Mouse (Mus musculus) limb, embryonic 13.5 days (tissue): Measurements from ENCODE around the gene Scamp2. TPM values are rescaled to one million over a fixed set of nuclear protein-coding genes. Genes with fewer than 3 reads are reported as not detected.

Experiments
- ATAC-seq: fragments of 200-750 bp; cut with Nextera tagmentation; 2 replicates; pipeline ENCODE4 v1.8.0; 2017; ENCODE audit warnings: low read depth, moderate number of reproducible peaks, moderate TSS enrichment; ENCODE audit not compliant: low FRiP score
- H3K27ac ChIP-seq: fragments of 300-500 bp; sonication (generic); 2 replicates; pipeline ENCODE4 v1.5.1; 2015; ENCODE audit warnings: inconsistent platforms, mild to moderate bottlenecking, moderate library complexity
- H3K27me3 ChIP-seq: fragments of 300-500 bp; sonication (generic); 2 replicates; pipeline ENCODE4 v1.6.1; 2015; ENCODE audit warnings: mild to moderate bottlenecking, inconsistent platforms
- H3K36me3 ChIP-seq: fragments of 300-500 bp; sonication (generic); 2 replicates; pipeline ENCODE4 v1.6.1; 2015; ENCODE audit warnings: inconsistent platforms, mild to moderate bottlenecking, moderate library complexity
- H3K4me1 ChIP-seq: fragments of 300-500 bp; sonication (generic); 2 replicates; pipeline ENCODE4 v1.6.1; 2015; ENCODE audit warnings: inconsistent platforms
- H3K4me2 ChIP-seq: fragments of 300-500 bp; sonication (generic); replicated peaks from 2 replicates; pipeline ENCODE4 v1.6.1; 2015; ENCODE audit warnings: inconsistent platforms, mild to moderate bottlenecking, moderate library complexity
- H3K4me3 ChIP-seq: fragments of 300-500 bp; sonication (generic); 2 replicates; pipeline ENCODE4 v1.5.1; 2015; ENCODE audit warnings: moderate library complexity, mild to moderate bottlenecking, inconsistent platforms
- H3K9ac ChIP-seq: fragments of 300-500 bp; sonication (generic); 2 replicates; pipeline ENCODE4 v1.6.1; 2015; ENCODE audit warnings: mild to moderate bottlenecking, inconsistent platforms
- H3K9me3 ChIP-seq: fragments of 300-500 bp; sonication (generic); 2 replicates; pipeline ENCODE4 v1.6.1; 2016; ENCODE audit warnings: inconsistent platforms
- WGBS: fragments of 180-500 bp; shearing (Covaris S2); methylation state at CpG from one replicate; pipeline ENCODE4 v1.1.7; 2015; 5-methylcytosine and 5-hydroxymethylcytosine counted together
- polyA plus RNA-seq: library from polyadenylated mRNA; unstranded; fragments of >200 nt; fragmentation: Nextera tagmentation; extraction: Ambion mirVana; gene quantifications from 2 replicates; pipeline ENCODE4 v1.2.1, GENCODE M21; 2015

Scamp2 gene
- polyA plus RNA-seq, 1 experiment from 2014 or later = 69.1 TPM

GRCm38 (mm10) chr9:57575577-57575976 lies 14.8 kb downstream of the Scamp2 start:
- H3K4me1 ChIP-seq = no peaks in the 10 kb centered on the region
- H3K27me3 ChIP-seq = no peaks in the 10 kb centered on the region
- no peak overlapping the region for H3K27ac ChIP-seq
- H3K36me3 ChIP-seq = peaks cover 63% of the 10 kb centered on the region
- no peak overlapping the region for H3K4me2 ChIP-seq
- 86% methylated on average over 3 of the region's 3 CpGs for WGBS
- no peak overlapping the region for H3K4me3 ChIP-seq
- no peak for ATAC-seq
- H3K9ac ChIP-seq = no peak overlapping the region
- no peaks in the 10 kb centered on the region for H3K9me3 ChIP-seq

DNA sequence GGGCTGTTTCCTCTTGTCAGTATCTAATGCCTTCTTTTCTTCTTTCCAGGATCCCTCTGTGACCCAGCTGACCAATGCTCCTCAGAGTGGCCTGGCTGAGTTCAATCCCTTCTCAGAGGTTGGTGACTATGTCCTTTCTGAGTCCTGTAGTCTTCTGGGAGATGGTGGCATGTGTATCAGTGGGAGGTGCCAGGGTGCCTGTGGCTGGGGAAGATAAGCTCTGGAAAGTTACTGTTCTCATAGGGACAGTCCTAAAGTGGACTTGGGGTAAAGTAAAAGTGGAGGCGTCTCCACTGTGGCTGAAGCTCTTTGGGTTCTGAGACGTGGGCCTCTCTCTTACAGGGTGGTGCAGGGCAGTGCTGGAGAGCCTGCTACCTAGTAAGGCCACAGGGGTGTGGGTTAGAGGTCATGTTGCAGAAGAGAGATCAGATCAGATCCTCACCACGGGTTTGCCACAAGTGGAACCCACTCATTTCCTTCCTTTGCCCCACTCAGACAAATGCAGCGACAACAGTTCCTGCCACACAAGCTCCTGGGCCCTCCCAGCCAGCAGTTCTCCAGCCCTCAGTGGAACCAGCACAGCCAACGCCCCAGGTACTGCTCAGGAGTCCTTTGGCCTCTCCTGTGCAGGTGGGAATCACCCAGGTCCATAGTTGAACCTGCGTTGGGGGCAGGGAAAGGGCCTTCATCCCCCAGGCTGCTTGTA lies 16.6 kb downstream of the Scamp2 start:
- Histone ChIP-seq H3K4me1 (no peaks in the 10 kb centered on the region), H3K27me3 (no peaks in the 10 kb centered on the region), H3K4me3 (no peak overlapping the region), H3K4me2 (no peak overlapping the region), H3K36me3 (peaks cover 67% of the 10 kb centered on the region), H3K27ac (no peak overlapping the region), H3K9ac (no peak overlapping the region), H3K9me3 (no peaks in the 10 kb centered on the region)
- ATAC-seq = no peak
- WGBS = 83% methylated on average over 6 of the region's 6 CpGs

- Histone ChIP-seq H3K36me3 (peaks cover 67% of the 10 kb centered on the region), H3K27ac (no peak overlapping the region), H3K4me3 (no peak overlapping the region), H3K9me3 (no peaks in the 10 kb centered on the region), H3K9ac (no peak overlapping the region), H3K4me2 (no peak overlapping the region), H3K4me1 (peaks cover 8% of the 10 kb centered on the region), H3K27me3 (no peaks in the 10 kb centered on the region)
- 83% methylated on average over 3 of the region's 3 CpGs for WGBS
- ATAC-seq = no peak
These were observed 24.2 kb downstream of the Scamp2 start for GRCm38 (mm10) chr9:57584991-57585390.

DNA sequence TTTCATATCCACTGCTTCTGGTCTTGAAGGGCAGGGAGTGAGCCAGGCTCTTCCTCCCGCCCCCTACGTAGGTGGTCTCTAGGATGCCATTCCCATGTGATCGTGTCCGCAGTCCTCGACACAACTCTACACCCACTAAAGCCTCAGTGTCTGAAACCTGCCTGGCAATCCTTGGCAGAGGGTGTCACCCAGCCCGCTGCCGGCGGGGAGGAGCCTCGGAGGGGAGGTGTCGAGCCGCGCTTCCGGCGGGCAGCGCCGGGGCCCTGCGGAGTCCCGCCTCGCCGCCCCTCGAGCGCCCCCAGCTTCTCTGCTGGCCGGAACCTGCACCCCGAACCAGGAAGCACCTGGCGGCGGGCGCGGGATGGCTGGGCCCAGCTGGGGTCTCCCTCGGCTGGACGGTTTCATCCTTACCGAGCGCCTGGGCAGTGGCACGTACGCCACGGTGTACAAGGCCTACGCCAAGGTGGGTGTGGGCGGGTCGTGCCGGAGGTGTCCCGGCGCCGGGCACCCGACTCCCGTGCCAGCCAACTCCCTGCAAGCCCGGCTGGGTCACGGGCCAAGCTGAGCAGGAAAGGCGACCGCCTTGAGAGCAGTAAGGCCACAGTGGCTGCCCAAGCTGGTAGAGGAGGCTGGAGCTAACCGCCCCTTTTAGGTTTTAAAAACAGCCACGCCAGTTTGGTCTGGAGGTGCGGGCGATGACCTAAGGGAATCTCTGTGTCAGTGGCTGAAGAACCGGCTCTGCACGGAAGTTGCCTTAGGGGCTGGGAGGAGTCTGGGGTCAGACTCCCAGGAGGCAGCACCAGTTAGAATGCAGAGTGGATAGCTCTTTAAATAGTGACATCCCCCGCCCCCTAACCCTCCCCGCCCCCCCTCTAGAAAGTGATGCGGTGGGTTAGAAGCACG lies 28.7 kb downstream of the Scamp2 start, which contains the start of gene Ulk3:
TSS of gene Ulk3 (plus strand) at position 229 of the 903 bp plus-strand sequence.
- under 1% methylated on average over 58 of the region's 58 CpGs for WGBS
- Histone ChIP-seq H3K27me3 (no peaks in the 10 kb centered on the region), H3K9me3 (no peaks in the 10 kb centered on the region), H3K4me1 (peaks cover 21% of the 10 kb centered on the region), H3K4me2 (peak within 1 kb of the TSS; percentile 89), H3K9ac (peak within 1 kb of the TSS; percentile 79), H3K4me3 (peak within 1 kb of the TSS; percentile 72), H3K36me3 (peaks cover 50% of the 10 kb centered on the region), H3K27ac (peak within 1 kb of the TSS; percentile 85)
- ATAC-seq = peak; percentile 82

DNA sequence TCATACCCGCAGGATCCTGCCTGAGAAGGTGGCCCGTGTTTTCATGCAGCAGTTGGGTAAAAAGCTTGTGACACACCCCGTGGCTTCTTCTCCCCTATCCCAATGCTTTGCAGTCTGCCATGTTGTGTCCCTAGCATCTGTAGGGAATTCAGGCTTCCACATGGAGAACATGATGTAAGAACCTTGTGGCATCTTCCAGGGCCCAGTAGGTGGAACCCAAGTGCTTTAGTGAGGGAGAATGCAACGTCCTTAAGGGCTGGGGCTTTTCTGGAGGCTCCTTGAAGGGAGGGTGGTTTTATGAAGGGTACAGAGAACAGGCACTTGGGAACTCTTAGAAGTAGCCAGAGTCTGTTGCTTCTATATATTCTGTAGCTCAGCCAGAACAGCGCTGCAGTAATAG lies 30.0 kb downstream of the Scamp2 start:
- Histone ChIP-seq H3K4me3 (peak overlapping the region; percentile 72; the same call in 1 of the 2 replicates), H3K4me2 (peak overlapping the region; percentile 89), H3K9ac (peak overlapping the region; percentile 79; the same call in 1 of the 2 replicates), H3K36me3 (peaks cover 53% of the 10 kb centered on the region), H3K4me1 (peaks cover 21% of the 10 kb centered on the region), H3K27ac (no peak overlapping the region), H3K27me3 (no peaks in the 10 kb centered on the region), H3K9me3 (no peaks in the 10 kb centered on the region)
- no peak for ATAC-seq
- 30% methylated on average over 5 of the region's 5 CpGs for WGBS

- Histone ChIP-seq H3K27ac (no peak overlapping the region), H3K36me3 (peaks cover 43% of the 10 kb centered on the region), H3K9ac (no peak overlapping the region), H3K4me1 (peaks cover 18% of the 10 kb centered on the region), H3K4me3 (no peak overlapping the region), H3K4me2 (no peak overlapping the region), H3K27me3 (no peaks in the 10 kb centered on the region), H3K9me3 (no peaks in the 10 kb centered on the region)
- 53% methylated on average over 12 of the region's 12 CpGs for WGBS
- no peak for ATAC-seq
These were observed 32.9 kb downstream of the Scamp2 start for GRCm38 (mm10) chr9:57593454-57594173.

GRCm38 (mm10) chr9:57594174-57594509 lies 33.4 kb downstream of the Scamp2 start:
- Histone ChIP-seq H3K4me2 (no peak overlapping the region), H3K9ac (no peak overlapping the region), H3K9me3 (no peaks in the 10 kb centered on the region), H3K36me3 (peaks cover 43% of the 10 kb centered on the region), H3K27me3 (no peaks in the 10 kb centered on the region), H3K4me3 (no peak overlapping the region), H3K4me1 (peaks cover 14% of the 10 kb centered on the region), H3K27ac (no peak overlapping the region)
- no peak for ATAC-seq
- 80% methylated on average over 9 of the region's 9 CpGs for WGBS

- Histone ChIP-seq H3K4me1 (peaks cover 16% of the 10 kb centered on the region), H3K36me3 (peaks cover 39% of the 10 kb centered on the region), H3K4me2 (no peak overlapping the region), H3K27ac (no peak overlapping the region), H3K9ac (no peak overlapping the region), H3K4me3 (no peak overlapping the region), H3K27me3 (no peaks in the 10 kb centered on the region), H3K9me3 (no peaks in the 10 kb centered on the region)
- no peak for ATAC-seq
- WGBS = 89% methylated on average over 8 of the region's 8 CpGs
These were observed 36.5 kb downstream of the Scamp2 start for GRCm38 (mm10) chr9:57597265-57597664.

GRCm38 (mm10) chr9:57597929-57598382 lies 37.2 kb downstream of the Scamp2 start:
- no peaks in the 10 kb centered on the region for H3K27me3 ChIP-seq
- H3K9me3 ChIP-seq = no peaks in the 10 kb centered on the region
- no peak overlapping the region for H3K27ac ChIP-seq
- no peak overlapping the region for H3K9ac ChIP-seq
- H3K4me3 ChIP-seq = no peak overlapping the region
- no peak overlapping the region for H3K4me2 ChIP-seq
- H3K36me3 ChIP-seq = peaks cover 32% of the 10 kb centered on the region
- peaks cover 16% of the 10 kb centered on the region for H3K4me1 ChIP-seq
- ATAC-seq = 0 out of 2 replicates have a peak, but pooled peaks have one; percentile 17
- 31% methylated on average over 4 of the region's 4 CpGs for WGBS

GRCm38 (mm10) chr9:57598851-57599563 lies 38.3 kb downstream of the Scamp2 start:
- Histone ChIP-seq H3K4me1 (peaks cover 16% of the 10 kb centered on the region), H3K27me3 (no peaks in the 10 kb centered on the region), H3K27ac (no peak overlapping the region), H3K4me3 (no peak overlapping the region), H3K4me2 (no peak overlapping the region), H3K36me3 (peaks cover 21% of the 10 kb centered on the region), H3K9me3 (no peaks in the 10 kb centered on the region), H3K9ac (no peak overlapping the region)
- no peak for ATAC-seq
- 58% methylated on average over 8 of the region's 8 CpGs for WGBS

DNA sequence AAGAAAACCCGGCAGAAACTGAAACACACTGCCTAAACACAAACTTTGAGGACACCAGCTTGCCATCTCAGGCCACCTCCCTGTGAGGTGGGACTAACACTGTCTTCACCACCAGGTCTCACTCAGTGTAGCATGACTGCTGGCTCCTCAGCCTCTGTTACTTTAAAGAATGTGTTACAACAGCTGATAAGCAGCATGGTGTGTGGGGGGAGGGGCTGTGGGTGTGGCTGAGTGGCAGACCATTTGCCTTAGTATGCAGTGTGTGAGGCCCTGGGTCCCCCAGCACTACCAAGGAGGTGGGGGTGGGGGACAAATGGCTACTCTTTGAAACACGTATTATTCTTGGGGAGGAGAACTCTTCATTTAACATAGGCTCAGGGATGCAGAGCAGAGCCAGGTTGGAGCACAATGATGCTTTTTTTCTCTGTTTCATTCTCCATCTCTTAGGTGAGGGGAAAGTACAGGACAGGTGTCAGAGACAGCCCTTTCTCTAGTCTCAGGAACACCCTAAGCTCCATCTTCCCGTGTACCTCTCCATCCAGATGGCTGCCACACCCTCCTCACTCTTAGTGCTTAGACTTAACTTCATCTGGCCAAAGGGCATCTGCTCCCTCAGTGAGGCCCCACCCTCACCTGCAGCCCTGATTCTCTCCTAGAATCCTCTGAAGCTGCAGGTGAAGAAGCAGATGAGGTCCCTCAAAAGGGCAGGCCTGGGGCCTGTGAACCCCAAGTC lies 40.0 kb downstream of the Scamp2 start:
- peak; percentile 54; the same call in 1 of the 2 replicates for ATAC-seq
- Histone ChIP-seq H3K4me2 (no peak overlapping the region), H3K27me3 (peaks cover 8% of the 10 kb centered on the region), H3K4me1 (peaks cover 16% of the 10 kb centered on the region), H3K9ac (no peak overlapping the region), H3K36me3 (peaks cover 6% of the 10 kb centered on the region; the same call in 1 of the 2 replicates), H3K4me3 (no peak overlapping the region), H3K9me3 (no peaks in the 10 kb centered on the region), H3K27ac (no peak overlapping the region)
- WGBS = 0% methylated on average over 3 of the region's 3 CpGs
